Mouse (Mus musculus) layer of hippocampus, postnatal 25 days (tissue): ENCODE results near the gene Ankrd44. TPM values are rescaled to one million over a fixed set of nuclear protein-coding genes. Genes with fewer than 3 reads are reported as not detected.

ENCODE experiments used
- DNase-seq, 2 experiments: peaks; one replicate each; pipeline ENCODE4 v3.0.0; 2022; ENCODE audit warnings: mixed read lengths in 2 of 2, low spot score in 1 of 2; ENCODE audit errors: extremely low spot score in 1 of 2
- total RNA-seq, 2 experiments: library from RNA; stranded (reverse); gene quantifications; 2 replicates each; pipeline ENCODE4 v1.2.3; 2021

Ankrd44 gene
- total RNA-seq, 2 experiments from 2014 or later: 17.1 to 17.3 TPM

DNA sequence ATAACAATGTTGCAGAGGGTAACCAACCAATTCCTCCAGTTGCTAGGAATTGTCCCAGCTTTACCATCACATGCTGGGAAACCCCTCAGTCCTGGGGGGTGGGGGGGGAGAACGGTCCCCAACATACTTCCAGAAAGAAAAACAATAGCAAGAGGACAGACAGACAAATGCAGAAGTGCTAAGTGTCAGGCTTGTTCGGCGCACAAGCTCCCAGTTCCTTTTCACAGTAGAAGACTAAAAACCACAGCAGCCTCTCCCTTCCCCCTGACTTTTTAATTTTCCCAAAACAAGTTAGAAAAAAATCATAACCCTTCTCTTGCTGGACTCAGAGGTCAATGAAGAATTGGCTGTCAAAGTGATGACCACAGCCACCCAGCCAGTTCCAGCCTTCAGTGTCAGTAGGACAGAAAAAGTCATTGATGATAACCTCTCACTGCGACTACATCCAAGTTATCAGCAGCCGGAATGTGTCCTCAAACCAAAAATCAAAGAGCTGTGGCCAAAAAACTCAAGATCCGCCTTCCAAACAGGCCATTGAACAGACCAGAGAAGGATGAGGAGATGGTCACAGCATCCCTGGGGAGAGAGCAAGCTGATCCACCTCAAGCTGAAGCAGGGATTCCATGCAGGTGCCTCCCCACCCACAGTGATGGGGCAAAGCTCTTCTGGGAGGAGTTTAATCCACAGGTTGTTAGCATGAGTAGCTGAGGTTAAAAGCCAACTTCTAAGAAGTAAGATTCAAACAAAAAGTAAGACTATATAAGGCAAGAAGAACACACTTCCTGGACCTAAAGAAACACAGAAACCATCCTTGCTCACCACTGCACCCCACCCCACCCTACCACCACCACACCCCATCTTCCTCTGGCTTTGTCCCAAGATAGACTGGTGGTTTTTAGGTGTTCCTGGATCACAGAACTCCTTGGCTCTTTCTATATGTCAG lies 2.5 kb downstream of the Ankrd44 start:
- DNase-seq: no peak

GRCm38 (mm10) chr1:54922707-54923106 lies 3.5 kb downstream of the Ankrd44 start:
- no peak for DNase-seq

DNA sequence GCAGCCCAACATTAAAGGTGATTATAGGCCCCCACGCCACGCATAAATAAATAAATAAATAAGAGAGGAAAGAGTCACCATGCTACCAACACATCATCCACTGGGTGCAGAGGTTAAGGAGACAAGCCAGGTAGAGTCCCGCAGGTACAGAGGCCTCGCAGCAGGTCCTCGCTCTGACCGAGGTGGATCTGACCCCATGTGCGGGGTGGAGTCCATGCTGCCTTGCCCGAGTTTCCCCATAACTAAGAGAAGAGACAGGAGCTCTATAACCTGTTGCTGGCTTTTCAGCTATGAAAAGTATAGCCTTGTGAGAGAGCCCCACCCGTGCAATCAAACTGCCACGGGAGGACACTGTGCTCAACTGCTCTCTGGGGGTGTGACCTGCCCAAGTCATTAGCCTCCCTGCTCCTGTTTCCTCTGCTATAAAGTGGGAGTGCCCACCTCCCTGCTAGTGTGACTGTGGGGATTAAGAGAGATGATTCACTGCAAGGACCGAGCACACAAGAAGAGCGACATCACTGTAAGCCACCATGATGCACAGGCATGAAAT lies 4.1 kb downstream of the Ankrd44 start:
- no peak for DNase-seq

DNA sequence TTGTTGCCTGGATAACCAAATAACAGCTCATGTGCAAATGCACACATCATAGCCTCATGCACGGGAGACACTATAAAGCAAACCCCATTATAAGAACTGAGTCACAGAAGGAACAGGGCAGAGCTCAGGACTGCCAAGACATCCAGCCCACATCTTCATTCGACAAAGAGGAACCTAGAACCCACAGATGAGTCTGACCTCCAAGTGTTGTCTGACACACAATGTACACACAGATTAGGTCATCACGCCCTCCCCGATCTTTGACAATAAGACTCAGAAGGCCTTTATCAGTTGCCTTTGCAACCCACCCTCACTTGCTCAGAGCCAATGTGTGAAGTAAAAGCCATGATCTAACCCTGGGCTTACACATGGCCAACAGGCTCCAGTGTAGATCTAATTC lies 6.1 kb downstream of the Ankrd44 start:
- DNase-seq: no peak

GRCm38 (mm10) chr1:54916456-54916855 lies 9.7 kb downstream of the Ankrd44 start:
- no peak for DNase-seq

DNA sequence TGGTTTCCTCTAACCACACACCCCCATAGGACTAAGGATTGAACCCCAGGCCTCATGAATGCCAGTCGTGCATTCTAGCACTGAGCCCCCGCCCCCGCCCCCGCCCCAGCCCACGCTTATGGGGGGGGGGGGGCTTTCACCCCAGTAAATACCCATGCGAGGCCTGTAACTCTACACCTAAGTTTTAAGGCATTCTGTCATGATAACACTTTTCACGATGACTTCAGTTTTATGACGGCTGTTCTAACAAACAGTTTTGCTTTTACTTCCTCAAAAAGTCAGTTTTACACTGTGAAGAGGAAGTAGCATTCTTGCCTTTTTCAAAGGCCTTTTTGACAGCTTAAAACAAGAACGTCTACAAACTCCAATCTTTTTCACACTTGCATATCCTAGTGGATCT lies 11.8 kb downstream of the Ankrd44 start:
- no peak for DNase-seq

GRCm38 (mm10) chr1:54913379-54913873 lies 12.8 kb downstream of the Ankrd44 start:
- DNase-seq: no peak

GRCm38 (mm10) chr1:54913063-54913335 lies 13.2 kb downstream of the Ankrd44 start:
- no peak for DNase-seq

DNA sequence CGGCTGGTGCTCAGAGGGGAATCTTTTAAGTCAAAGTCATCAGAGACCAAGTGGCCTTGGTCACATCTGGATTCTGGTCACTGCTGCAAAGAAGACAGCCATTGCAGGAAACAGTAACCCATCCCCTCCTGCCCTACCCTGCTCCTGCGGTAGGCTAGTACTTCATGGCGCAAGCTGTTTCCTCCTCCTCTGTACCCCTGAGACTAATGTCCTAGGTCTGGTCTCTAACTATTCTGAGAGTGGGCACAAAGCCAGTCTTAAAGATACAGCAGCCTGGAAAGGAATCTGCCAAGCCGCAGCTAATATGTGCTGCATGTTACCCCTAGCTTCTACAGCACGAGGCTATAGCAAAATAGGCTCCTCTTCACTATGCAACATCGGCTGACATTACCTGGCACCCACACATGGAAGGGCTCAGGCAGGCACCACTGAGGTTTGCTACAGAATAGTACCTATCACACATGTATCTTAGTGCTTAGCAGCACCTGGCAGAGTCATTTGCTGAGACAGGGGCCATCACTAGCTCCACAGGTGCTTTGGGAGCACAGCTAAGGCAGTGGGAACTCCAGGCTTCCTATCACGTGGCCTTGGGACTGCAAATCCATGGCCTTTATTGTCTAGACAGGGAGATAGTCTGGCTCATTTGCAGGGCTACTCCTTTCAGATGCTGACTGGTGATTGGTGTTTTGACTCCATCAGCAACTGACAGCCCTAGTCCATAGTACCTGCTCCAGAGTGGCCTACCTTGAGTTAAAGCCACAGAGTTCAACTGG lies 13.7 kb downstream of the Ankrd44 start:
- no peak for DNase-seq

- no peak for DNase-seq
These were observed 15.0 kb downstream of the Ankrd44 start for GRCm38 (mm10) chr1:54911256-54911610.

DNA sequence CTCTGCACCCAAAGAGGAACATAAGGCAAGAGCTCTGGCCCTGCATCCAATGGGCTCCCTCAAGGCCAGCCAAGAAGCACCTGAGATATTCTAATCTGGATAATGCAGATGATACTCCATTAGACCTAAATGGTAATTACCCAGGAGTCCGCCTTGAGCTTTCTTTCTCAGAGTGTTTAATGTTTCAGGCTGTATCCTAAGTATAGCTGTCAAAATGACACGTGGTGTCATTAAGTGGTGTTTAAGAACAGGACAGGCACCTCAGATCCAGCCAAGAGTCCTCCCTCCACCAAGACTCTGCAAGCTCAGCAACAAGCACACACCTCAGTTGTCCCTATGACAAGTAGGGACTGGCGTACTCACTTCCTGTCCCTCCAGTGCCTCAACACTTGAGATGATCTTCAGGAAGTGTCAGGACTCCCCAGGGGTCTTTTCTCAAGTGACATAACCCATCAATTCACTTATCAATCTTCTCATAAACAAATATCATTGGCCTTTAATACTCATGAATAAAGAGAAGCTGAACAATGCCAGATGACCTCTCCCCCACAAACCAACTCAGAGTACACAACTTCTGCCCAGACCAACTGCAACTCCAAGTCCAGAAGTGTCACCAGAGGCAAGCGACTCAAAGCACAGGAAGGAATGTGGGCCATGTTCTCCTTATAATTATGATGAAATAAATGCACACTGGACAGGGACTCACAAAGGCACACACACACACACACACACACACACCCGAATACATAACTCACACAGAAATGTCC lies 15.5 kb downstream of the Ankrd44 start:
- no peak for DNase-seq

GRCm38 (mm10) chr1:54908786-54909185 lies 17.4 kb downstream of the Ankrd44 start:
- no peak for DNase-seq

DNA sequence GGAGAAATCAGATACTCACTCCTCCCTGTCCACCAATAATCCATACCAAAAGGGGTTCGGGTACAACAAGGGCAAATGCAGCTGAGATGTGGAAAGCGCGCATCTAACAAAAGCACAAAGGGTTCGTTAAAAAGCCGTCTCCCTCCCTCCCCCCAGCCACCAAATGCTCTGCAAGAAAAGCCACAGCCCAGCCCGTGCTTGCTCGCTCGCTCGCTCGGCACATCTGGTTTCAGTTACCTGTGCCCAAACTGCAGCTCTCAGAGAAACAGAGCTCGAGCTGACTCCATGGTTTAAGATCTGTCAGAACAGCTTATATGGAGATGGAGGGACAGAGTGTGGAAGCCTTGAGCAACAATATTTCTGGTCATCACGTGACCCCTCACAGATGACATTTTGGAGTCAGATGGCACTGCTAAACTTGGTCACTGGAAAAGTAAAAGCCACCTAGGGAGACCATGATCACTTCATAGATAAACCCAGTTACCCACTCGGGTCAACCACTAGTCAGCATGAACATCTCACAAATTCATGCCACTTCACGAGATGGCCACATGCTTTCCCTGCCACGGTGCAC lies 19.0 kb downstream of the Ankrd44 start:
- no peak for DNase-seq

GRCm38 (mm10) chr1:54906322-54906721 lies 19.9 kb downstream of the Ankrd44 start:
- DNase-seq: no peak

DNA sequence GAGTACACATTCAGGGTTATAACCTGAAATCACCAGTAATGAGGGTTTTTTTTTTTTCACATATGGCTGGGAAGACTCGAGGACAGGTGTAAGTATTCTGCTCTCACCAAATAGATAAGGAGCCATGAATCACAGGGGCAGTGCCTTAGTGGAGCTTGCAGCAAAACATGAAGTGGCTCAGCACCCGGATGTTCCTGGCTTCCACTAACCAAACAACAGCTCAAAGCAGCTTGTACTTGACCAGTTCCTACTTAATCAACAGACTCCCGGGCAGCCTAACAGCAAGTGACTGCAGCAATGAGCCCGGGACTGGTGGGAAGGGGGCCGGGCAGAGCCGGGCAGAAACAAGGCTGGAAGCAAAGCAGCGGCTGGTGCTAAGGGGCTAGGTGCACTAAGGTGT lies 20.6 kb downstream of the Ankrd44 start:
- no peak for DNase-seq

DNA sequence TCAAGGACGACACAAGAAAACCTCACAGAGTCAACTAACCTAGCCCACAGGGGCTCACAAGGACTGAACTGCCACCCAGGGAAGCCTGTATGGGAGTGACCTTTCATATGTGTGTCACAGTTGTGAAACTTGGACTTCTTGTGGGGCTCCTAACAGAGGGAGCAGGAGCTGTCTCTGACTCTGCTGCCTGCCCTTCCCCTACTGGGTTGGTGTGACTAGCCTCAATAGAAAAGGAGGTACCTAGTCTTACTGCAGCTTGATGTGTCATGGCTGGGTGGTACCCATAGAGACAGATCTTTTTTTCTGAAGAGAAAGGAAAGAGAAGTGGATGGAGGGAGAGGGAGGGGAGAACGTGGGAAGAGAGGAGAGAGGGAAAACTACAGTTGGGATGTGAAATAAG lies 22.0 kb downstream of the Ankrd44 start:
- no peak for DNase-seq

- no peak for DNase-seq
These were observed 23.4 kb downstream of the Ankrd44 start for GRCm38 (mm10) chr1:54902689-54903246.

GRCm38 (mm10) chr1:54901084-54901483 lies 25.1 kb downstream of the Ankrd44 start:
- no peak for DNase-seq

DNA sequence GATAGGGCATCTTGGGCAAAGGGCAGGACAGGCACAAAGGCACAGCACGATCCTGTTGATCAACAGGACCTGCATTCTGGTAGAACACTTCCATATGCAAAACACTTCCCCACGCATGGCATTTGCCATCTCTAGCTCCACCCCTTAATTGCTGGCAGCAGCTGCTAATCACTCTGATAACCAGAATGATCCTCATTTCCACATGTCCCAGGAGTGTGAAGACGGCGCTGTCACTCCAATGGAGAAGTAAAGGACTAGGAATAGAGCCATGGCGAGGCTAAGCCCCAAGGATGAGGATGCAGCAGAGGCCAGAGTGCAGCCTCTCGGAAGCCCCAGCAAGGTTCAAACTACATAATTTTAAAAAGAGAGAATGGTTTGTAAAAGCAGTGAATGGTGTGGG lies 26.9 kb downstream of the Ankrd44 start:
- DNase-seq: no peak

DNA sequence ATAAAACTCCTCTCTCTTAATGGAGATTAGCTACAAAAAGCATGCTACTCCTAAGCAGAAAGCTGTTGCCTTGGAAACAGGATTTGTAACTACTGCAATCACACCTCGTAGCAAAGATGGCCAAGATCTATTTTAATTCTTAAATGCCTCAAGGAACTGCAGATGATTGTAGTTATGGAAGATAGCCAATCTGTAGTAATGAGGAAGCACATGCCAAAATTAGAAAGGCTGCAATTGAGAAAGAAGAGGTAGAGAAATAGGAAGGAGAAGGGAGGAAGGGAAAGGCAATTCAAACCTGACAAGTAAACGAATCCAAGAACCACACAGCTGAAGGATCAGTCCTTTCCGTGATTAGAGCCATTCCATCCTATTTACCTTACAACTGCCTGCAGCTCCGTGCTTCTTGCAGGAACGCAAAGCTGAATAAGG lies 27.5 kb downstream of the Ankrd44 start:
- DNase-seq: no peak
